Mouse (Mus musculus) myocyte (in vitro differentiated cells): ENCODE measurements around the gene Tifa. TPM values are rescaled to one million over a fixed set of nuclear protein-coding genes. Genes with fewer than 3 reads are reported as not detected.

Experiments
- H3K27me3 ChIP-seq: one replicate; pipeline ENCODE4 v1.6.1; 2011; ENCODE audit not compliant: control insufficient read depth, insufficient read depth, insufficient read length
- H3K36me3 ChIP-seq: one replicate; pipeline ENCODE4 v1.6.1; 2011; ENCODE audit not compliant: control insufficient read depth, insufficient read depth
- H3K4me2 ChIP-seq: one replicate; pipeline ENCODE4 v1.6.1; 2011; ENCODE audit warnings: low read depth, control low read depth
- H3K4me3 ChIP-seq: one replicate; pipeline ENCODE4 v1.5.1; 2011; ENCODE audit warnings: mild to moderate bottlenecking, control low read depth, moderate library complexity
- H3K79me2 ChIP-seq: one replicate; pipeline ENCODE4 v1.6.1; 2011; ENCODE audit not compliant: control insufficient read depth, insufficient read depth
- H3ac ChIP-seq: one replicate; pipeline ENCODE4 v1.6.1; 2011; ENCODE audit not compliant: control insufficient read depth, insufficient read length
- CEBPB ChIP-seq: IDR thresholded peaks from 2 replicates; pipeline ENCODE4 v1.6.1; 2011; ENCODE audit warnings: mild to moderate bottlenecking, moderate library complexity; ENCODE audit not compliant: poor library complexity, insufficient read depth, severe bottlenecking
- E2F4 ChIP-seq: IDR thresholded peaks from one replicate; pipeline ENCODE4 v1.6.1; 2011; ENCODE audit warnings: mild to moderate bottlenecking, control low read depth, moderate library complexity; ENCODE audit not compliant: insufficient read depth
- MAX ChIP-seq: IDR thresholded peaks from one replicate; pipeline ENCODE4 v1.6.1; 2011; ENCODE audit warnings: low read depth, mild to moderate bottlenecking, control low read depth
- MYOD1 ChIP-seq, 3 experiments: IDR thresholded peaks; one replicate each; pipeline ENCODE4 v1.6.1; 2011; ENCODE audit warnings: control low read depth in 2 of 3, low read depth in 2 of 3, mild to moderate bottlenecking in 2 of 3, moderate library complexity in 1 of 3; ENCODE audit not compliant: insufficient read length in 2 of 3, control insufficient read depth in 1 of 3
- MYOG ChIP-seq, 3 experiments: IDR thresholded peaks; one replicate each; pipeline ENCODE4 v1.6.1; 2011; ENCODE audit warnings: control low read depth in 2 of 3, low read depth in 2 of 3, mild to moderate bottlenecking in 2 of 3; ENCODE audit not compliant: insufficient read length in 2 of 3, control insufficient read depth in 1 of 3, insufficient read depth in 1 of 3
- POLR2A ChIP-seq: IDR thresholded peaks from one replicate; pipeline ENCODE4 v1.6.1; 2011; ENCODE audit warnings: low read depth, mild to moderate bottlenecking, control low read depth, moderate library complexity; ENCODE audit not compliant: insufficient read length
- POLR2AphosphoS2 ChIP-seq: IDR thresholded peaks from one replicate; pipeline ENCODE4 v1.6.1; 2011; ENCODE audit warnings: low read depth, control low read depth; ENCODE audit not compliant: insufficient read length
- REST ChIP-seq: IDR thresholded peaks from one replicate; pipeline ENCODE4 v1.6.1; 2011; ENCODE audit warnings: mild to moderate bottlenecking, control low read depth, moderate library complexity; ENCODE audit not compliant: insufficient read depth, insufficient read length
- SRF ChIP-seq: IDR thresholded peaks from one replicate; pipeline ENCODE4 v1.6.1; 2011; ENCODE audit warnings: low read depth; ENCODE audit not compliant: control insufficient read depth, insufficient read length
- TCF12 ChIP-seq: IDR thresholded peaks from one replicate; pipeline ENCODE4 v1.6.1; 2011; ENCODE audit warnings: mild to moderate bottlenecking, control low read depth; ENCODE audit not compliant: poor library complexity, insufficient read depth, severe bottlenecking
- TCF3 ChIP-seq: IDR thresholded peaks from one replicate; pipeline ENCODE4 v1.6.1; 2011; ENCODE audit warnings: low read depth, control low read depth; ENCODE audit not compliant: insufficient read length
- USF1 ChIP-seq: IDR thresholded peaks from one replicate; pipeline ENCODE4 v1.6.1; 2011; ENCODE audit warnings: low read depth, mild to moderate bottlenecking, control low read depth, moderate library complexity
- polyA plus RNA-seq: library from polyadenylated mRNA; unstranded; fragments of >200 nt; fragmentation: generic; extraction: Trizol; gene quantifications from one replicate; pipeline ENCODE4 v1.2.1, GENCODE M21; 2012; ENCODE audit warnings: missing spikeins

Tifa gene
- polyA plus RNA-seq, 1 experiment: 0.85 TPM

DNA sequence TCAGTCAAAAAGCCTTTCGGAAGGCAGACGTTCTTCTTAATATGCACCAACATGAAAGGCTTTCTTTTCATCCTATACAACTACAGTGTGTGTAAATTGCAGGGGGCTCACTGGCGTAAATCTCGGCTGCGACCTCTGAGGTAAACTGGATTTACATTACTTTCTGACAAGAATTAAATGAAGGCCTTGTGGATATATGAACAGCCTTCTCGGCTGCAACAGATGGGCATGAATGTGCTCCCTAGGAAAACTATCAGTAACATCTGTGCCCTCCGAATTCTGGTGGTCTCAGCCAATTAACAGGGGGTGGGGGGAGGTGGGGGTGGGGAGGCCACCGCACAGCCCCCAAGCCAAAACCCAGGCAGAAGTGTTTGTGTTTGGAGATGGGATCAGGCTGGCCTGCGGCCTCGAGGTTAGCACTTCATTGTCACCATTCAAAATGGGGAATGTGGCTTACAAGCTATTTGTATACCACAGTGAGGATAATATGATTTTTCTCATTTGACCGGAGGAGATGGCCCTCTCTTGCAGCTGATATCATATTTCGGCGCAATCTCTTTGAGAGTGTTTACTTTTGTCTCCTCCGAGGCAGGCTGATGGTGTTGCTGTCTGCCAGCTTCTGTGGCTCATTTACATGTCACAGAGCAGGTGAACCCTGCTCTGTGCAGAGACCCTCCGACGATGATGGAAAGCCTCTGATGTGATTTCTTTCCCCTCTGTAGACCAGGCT, 43.5 kb upstream of the Tifa start:
- no peak for TF ChIP-seq E2F4
- TF ChIP-seq TCF12: no peak
- TF ChIP-seq POLR2AphosphoS2: no peak
- no peak for TF ChIP-seq MAX
- TF ChIP-seq SRF: no peak
- TF ChIP-seq REST: no peak
- no peak for TF ChIP-seq POLR2A
- TF ChIP-seq TCF3: no peak
- TF ChIP-seq CEBPB: no peak
- TF ChIP-seq MYOG (IDR thresholded peaks at IDR 0.05; ENCODE audit: control insufficient read depth in 1 of 3, insufficient read depth in 1 of 3, insufficient read length in 2 of 3, low read depth in 2 of 3): no peak
- no peak for TF ChIP-seq USF1
- TF ChIP-seq MYOD1 (IDR thresholded peaks at IDR 0.05; ENCODE audit: control insufficient read depth in 1 of 3, insufficient read length in 2 of 3, low read depth in 2 of 3): no peak
- no peaks in the 10 kb centered on the region for H3K36me3 ChIP-seq
- no peaks in the 10 kb centered on the region for H3K79me2 ChIP-seq
- no peak overlapping the region for H3K4me2 ChIP-seq
- no peak overlapping the region for H3K4me3 ChIP-seq
- no peaks in the 10 kb centered on the region for H3K27me3 ChIP-seq
- no peak overlapping the region for H3ac ChIP-seq

DNA sequence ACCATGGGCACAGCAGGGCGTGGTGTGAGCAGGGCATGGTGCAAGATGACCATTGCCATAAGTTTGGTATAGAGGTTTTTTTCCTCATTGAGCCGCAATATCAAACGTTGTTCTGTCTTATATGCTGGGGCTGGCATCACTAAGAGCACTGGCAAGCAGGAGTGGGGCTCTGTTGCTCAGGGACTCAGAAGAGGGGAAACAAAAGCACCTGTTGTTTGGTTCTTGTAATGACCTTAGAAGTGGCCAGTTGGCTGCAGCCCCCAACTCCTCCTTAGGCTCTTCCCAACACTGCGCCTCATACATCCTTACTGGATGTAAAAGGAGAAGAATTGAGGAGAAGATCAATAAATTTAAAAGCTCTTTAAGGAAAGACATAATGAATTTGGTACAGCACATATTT, 41.0 kb upstream of the Tifa start:
- Histone ChIP-seq H3K27me3 (no peaks in the 10 kb centered on the region), H3ac (no peak overlapping the region), H3K4me2 (no peak overlapping the region), H3K4me3 (no peak overlapping the region), H3K36me3 (no peaks in the 10 kb centered on the region), H3K79me2 (no peaks in the 10 kb centered on the region)
- TF ChIP-seq MYOG (IDR thresholded peaks at IDR 0.05; ENCODE audit: control insufficient read depth in 1 of 3, insufficient read depth in 1 of 3, insufficient read length in 2 of 3, low read depth in 2 of 3) (no peak), POLR2A (no peak), MYOD1 (IDR thresholded peaks at IDR 0.05; ENCODE audit: control insufficient read depth in 1 of 3, insufficient read length in 2 of 3, low read depth in 2 of 3) (no peak), USF1 (no peak), CEBPB (no peak), SRF (no peak), TCF3 (no peak), POLR2AphosphoS2 (no peak), TCF12 (no peak)

DNA sequence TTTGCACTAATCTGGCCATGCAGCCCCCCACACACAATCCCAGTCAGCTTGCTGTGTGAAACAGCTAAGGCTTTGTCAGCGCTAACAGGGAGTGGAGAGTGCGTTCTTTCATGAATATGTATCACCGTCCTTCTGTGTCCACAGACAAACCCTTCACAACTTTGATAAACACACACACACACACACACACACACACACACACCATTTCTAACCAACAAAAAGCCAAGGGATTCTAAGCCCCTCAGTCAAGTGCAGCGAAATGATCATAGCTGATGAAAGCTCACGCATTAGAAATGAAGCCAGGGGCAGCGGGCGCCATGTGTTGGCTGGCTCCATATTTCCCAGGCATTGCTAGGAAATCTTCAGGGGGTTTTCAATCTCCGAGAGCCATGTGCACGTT, 40.3 kb upstream of the Tifa start:
- Histone ChIP-seq H3K79me2 (no peaks in the 10 kb centered on the region), H3K36me3 (no peaks in the 10 kb centered on the region), H3K4me3 (no peak overlapping the region), H3K4me2 (no peak overlapping the region), H3ac (no peak overlapping the region), H3K27me3 (no peaks in the 10 kb centered on the region)
- no peak for TF ChIP-seq MYOD1 (IDR thresholded peaks at IDR 0.05; ENCODE audit: control insufficient read depth in 1 of 3, insufficient read length in 2 of 3, low read depth in 2 of 3)
- TF ChIP-seq POLR2AphosphoS2: no peak
- no peak for TF ChIP-seq TCF3
- TF ChIP-seq CEBPB: no peak
- no peak for TF ChIP-seq MYOG (IDR thresholded peaks at IDR 0.05; ENCODE audit: control insufficient read depth in 1 of 3, insufficient read depth in 1 of 3, insufficient read length in 2 of 3, low read depth in 2 of 3)
- no peak for TF ChIP-seq E2F4
- no peak for TF ChIP-seq MAX
- no peak for TF ChIP-seq POLR2A
- TF ChIP-seq SRF: no peak
- TF ChIP-seq TCF12: no peak
- no peak for TF ChIP-seq USF1
- TF ChIP-seq REST: no peak

DNA sequence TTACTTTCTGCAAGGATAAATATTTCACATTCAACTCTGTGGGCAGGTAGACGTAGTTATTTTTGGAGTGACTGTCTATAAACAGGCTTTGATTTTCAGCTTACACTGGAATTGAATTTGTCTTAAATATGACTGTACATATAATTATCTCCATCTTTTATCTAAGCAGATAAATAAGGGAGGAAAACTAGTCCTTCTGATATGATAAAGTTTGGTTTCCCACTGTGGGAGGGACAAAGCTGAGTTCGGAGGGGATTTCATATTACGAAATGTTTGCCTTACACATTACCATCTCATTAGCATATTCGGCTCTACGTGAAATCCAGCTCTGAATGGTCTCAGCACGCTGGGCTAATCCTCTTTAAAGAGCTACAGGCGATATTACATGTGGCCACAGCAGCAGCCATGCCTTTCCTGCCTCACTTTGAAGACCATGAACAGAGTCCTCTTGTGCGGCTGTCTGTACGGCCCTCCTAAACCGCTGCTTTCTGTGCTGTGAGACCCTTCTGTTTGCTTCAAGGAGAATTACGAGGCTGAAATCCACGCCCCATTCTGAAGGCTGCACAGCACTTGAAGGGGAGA, 39.5 kb upstream of the Tifa start:
- TF ChIP-seq POLR2AphosphoS2 (no peak), TCF3 (no peak), E2F4 (no peak), MYOG (IDR thresholded peaks at IDR 0.05; ENCODE audit: control insufficient read depth in 1 of 3, insufficient read depth in 1 of 3, insufficient read length in 2 of 3, low read depth in 2 of 3) (no peak), SRF (no peak), CEBPB (no peak), TCF12 (no peak), REST (no peak), POLR2A (no peak)
- H3K27me3 ChIP-seq: no peaks in the 10 kb centered on the region
- H3K4me2 ChIP-seq: no peak overlapping the region

More for the DNA sequence above, 39.5 kb upstream of the Tifa start:
- no peaks in the 10 kb centered on the region for H3K36me3 ChIP-seq
- H3K79me2 ChIP-seq: no peaks in the 10 kb centered on the region
- no peak overlapping the region for H3K4me3 ChIP-seq
- no peak overlapping the region for H3ac ChIP-seq
